Mouse (Mus musculus) liver, embryonic 13.5 days (tissue): ENCODE measurements around the gene Elovl2. TPM values are rescaled to one million over a fixed set of nuclear protein-coding genes. Genes with fewer than 3 reads are reported as not detected.

Experiments used
- ATAC-seq: fragments of 200-750 bp; cut with Nextera tagmentation; 2 replicates; pipeline ENCODE4 v1.8.0; 2017; ENCODE audit warnings: low read depth, mild to moderate bottlenecking, moderate number of reproducible peaks, moderate library complexity
- DNase-seq: peaks from one replicate; pipeline ENCODE4 v3.0.0; 2022
- H3K27ac ChIP-seq: fragments of 300-500 bp; sonication (generic); 2 replicates; pipeline ENCODE4 v1.5.1; 2015; ENCODE audit warnings: moderate library complexity, mild to moderate bottlenecking, inconsistent platforms
- H3K27me3 ChIP-seq: fragments of 300-500 bp; sonication (generic); 2 replicates; pipeline ENCODE4 v1.6.1; 2015; ENCODE audit warnings: mild to moderate bottlenecking, inconsistent platforms
- H3K36me3 ChIP-seq: fragments of 300-500 bp; sonication (generic); 2 replicates; pipeline ENCODE4 v1.6.1; 2015; ENCODE audit warnings: mild to moderate bottlenecking, inconsistent platforms
- H3K4me1 ChIP-seq: fragments of 300-500 bp; sonication (generic); replicated peaks from 2 replicates; pipeline ENCODE4 v1.6.1; 2015; ENCODE audit warnings: inconsistent platforms
- H3K4me2 ChIP-seq: fragments of 300-500 bp; sonication (generic); 2 replicates; pipeline ENCODE4 v1.6.1; 2015; ENCODE audit warnings: inconsistent platforms, mild to moderate bottlenecking, moderate library complexity
- H3K4me3 ChIP-seq: fragments of 300-500 bp; sonication (generic); replicated peaks from 2 replicates; pipeline ENCODE4 v1.5.1; 2015; ENCODE audit warnings: mild to moderate bottlenecking, inconsistent platforms
- H3K9ac ChIP-seq: fragments of 300-500 bp; sonication (generic); 2 replicates; pipeline ENCODE4 v1.6.1; 2015; ENCODE audit warnings: mild to moderate bottlenecking, inconsistent platforms
- H3K9me3 ChIP-seq: fragments of 300-500 bp; sonication (generic); replicated peaks from 2 replicates; pipeline ENCODE4 v1.6.1; 2016; ENCODE audit warnings: inconsistent platforms
- WGBS: fragments of 180-500 bp; shearing (Covaris S2); methylation state at CpG from one replicate; pipeline ENCODE4 v1.1.7; 2015; ENCODE audit not compliant: insufficient replicate concordance; 5-methylcytosine and 5-hydroxymethylcytosine counted together
- polyA plus RNA-seq: library from polyadenylated mRNA; unstranded; fragments of >200 nt; fragmentation: Nextera tagmentation; extraction: Ambion mirVana; gene quantifications from 2 replicates; pipeline ENCODE4 v1.2.1, GENCODE M21; 2015

The Elovl2 gene
- polyA plus RNA-seq, 1 experiment from 2014 or later, result 24.3 TPM

DNA sequence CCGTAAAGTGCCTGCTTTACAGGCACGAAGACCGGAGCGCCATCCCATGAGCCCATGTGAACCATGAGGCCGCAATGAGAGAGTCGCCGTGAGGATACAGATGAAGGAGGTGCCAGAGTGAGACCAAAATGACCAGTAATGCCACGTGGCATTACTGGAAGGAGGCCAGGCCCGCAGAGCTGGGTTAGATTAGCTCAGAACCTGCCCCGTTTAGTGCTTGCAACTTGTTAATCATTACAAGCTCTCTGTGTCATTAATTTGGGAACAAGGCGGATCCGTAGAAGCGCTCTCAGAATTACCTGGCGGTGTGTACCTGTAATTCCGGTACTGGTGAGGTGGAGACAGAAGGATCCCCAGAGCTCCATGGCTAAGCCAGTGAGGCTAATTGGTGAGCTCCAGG lies 12.0 kb upstream of the Elovl2 start:
- H3K27ac ChIP-seq, result no peak overlapping the region
- H3K4me3 ChIP-seq, result no peak overlapping the region
- ATAC-seq, result no peak
- no peaks in the 10 kb centered on the region for H3K4me1 ChIP-seq
- H3K9ac ChIP-seq, result no peak overlapping the region
- H3K9me3 ChIP-seq, result no peaks in the 10 kb centered on the region
- DNase-seq, result no peak
- no peak overlapping the region for H3K4me2 ChIP-seq
- no peaks in the 10 kb centered on the region for H3K27me3 ChIP-seq
- 78% methylated on average over 15 of the region's 15 CpGs for WGBS
- H3K36me3 ChIP-seq, result no peaks in the 10 kb centered on the region

DNA sequence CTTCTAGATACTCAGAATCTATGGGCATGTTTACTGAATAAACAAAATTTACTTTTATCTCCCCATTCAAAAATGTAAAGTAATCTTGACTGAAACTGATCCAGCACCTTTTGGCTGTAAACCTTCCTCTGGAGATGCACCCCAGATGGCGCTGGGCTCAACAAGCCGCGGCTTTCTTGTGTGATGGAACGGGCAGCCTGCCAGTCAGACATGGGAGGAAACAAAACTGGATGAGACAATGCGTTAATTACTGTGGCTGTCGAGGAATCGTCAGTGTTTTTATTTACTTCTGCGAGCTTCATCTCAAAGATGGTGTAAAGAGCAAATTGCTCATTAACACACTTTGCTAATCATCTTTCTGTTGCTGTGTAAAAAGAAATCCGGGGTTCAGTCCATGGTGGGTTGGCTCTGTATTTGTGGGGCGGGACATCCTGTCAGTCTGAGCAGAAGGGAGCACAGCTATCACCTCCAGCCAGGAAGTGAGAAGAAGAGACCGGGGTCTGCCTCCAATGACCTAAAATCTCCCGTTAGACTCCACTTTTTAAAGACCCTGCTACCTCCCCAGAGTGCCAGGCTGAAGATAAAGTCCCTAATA lies 11.3 kb upstream of the Elovl2 start:
- no peaks in the 10 kb centered on the region for H3K36me3 ChIP-seq
- H3K4me2 ChIP-seq, result no peak overlapping the region
- no peaks in the 10 kb centered on the region for H3K9me3 ChIP-seq
- H3K27me3 ChIP-seq, result no peaks in the 10 kb centered on the region
- no peak for DNase-seq
- no peak overlapping the region for H3K4me3 ChIP-seq
- ATAC-seq, result no peak
- H3K9ac ChIP-seq, result no peak overlapping the region
- WGBS, result 74% methylated on average over 12 of the region's 12 CpGs
- H3K4me1 ChIP-seq, result no peaks in the 10 kb centered on the region
- H3K27ac ChIP-seq, result no peak overlapping the region

DNA sequence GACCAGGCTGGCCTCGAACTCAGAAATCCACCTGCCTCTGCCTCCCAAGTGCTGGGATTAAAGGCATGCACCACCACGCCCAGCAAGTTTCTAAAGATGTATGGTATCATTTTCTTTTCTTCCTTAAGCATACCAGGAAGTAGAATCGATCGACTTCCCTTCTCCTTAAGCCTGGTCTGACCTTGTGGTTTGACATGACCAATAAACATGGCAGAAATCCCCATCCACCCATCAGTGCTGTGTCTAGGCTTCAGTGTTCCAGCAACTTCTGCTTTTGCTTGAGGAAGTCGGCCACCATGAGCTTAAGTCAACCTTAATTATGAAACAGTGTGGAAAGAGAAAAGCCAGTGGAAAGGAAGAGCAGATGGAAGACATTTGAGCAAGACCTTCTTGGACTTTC lies 10.1 kb upstream of the Elovl2 start:
- no peak for DNase-seq
- no peak overlapping the region for H3K4me3 ChIP-seq

DNA sequence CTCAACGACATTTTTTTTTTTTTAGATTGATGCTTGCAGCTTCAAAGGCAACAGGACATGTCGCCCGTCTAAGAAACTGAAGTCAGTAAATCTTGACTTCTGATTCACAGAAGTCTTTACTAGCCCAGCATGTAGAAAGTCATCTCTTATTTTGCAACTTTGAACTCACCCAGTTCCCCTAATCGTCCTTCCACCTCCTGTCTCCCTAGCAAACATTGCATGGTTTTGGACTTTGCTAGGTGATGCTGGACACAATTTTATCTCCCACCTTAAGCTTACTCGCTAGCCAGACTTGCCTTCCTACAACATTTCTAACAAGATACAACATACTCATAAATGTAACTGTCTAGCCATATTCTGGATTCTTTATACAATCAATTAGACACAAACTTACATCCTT lies 7.9 kb upstream of the Elovl2 start:
- Histone ChIP-seq H3K9ac (no peak overlapping the region), H3K4me1 (no peaks in the 10 kb centered on the region), H3K27ac (no peak overlapping the region), H3K36me3 (no peaks in the 10 kb centered on the region), H3K4me3 (no peak overlapping the region), H3K4me2 (no peak overlapping the region), H3K27me3 (no peaks in the 10 kb centered on the region), H3K9me3 (no peaks in the 10 kb centered on the region)
- DNase-seq, result no peak
- no peak for ATAC-seq
- WGBS, result 54% methylated on average over 5 of the region's 5 CpGs

More for the DNA sequence above, 10.1 kb upstream of the Elovl2 start:
- no peaks in the 10 kb centered on the region for H3K27me3 ChIP-seq
- no peak overlapping the region for H3K4me2 ChIP-seq
- no peaks in the 10 kb centered on the region for H3K36me3 ChIP-seq
- no peak overlapping the region for H3K27ac ChIP-seq
- no peak for ATAC-seq
- WGBS, result 27% methylated on average over 5 of the region's 5 CpGs
- H3K9ac ChIP-seq, result no peak overlapping the region
- H3K4me1 ChIP-seq, result no peaks in the 10 kb centered on the region
- H3K9me3 ChIP-seq, result no peaks in the 10 kb centered on the region

DNA sequence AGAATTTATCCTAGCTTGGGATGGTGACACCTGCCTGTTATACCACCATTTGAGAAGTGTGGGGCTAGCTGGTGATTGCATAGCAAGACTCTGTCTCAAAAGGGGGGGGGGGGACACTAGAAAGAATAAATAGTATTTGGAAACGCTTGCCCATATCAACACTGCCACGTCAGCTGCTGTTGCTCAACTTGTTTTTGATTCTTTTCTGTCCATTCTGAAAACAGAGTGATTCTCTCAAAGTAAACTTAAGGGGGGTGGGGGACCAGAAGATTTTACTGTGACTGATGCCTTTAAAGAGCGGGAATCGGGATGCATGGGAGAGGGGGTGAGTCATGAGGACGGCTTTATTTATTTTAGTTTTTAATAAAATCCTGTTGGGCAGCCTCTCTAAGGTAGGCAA lies 6.3 kb upstream of the Elovl2 start:
- WGBS, result 61% methylated on average over 5 of the region's 5 CpGs
- no peak for DNase-seq
- Histone ChIP-seq H3K9ac (no peak overlapping the region), H3K4me1 (no peaks in the 10 kb centered on the region), H3K36me3 (no peaks in the 10 kb centered on the region), H3K27ac (no peak overlapping the region), H3K27me3 (no peaks in the 10 kb centered on the region), H3K4me2 (no peak overlapping the region), H3K9me3 (no peaks in the 10 kb centered on the region), H3K4me3 (no peak overlapping the region)
- no peak for ATAC-seq

DNA sequence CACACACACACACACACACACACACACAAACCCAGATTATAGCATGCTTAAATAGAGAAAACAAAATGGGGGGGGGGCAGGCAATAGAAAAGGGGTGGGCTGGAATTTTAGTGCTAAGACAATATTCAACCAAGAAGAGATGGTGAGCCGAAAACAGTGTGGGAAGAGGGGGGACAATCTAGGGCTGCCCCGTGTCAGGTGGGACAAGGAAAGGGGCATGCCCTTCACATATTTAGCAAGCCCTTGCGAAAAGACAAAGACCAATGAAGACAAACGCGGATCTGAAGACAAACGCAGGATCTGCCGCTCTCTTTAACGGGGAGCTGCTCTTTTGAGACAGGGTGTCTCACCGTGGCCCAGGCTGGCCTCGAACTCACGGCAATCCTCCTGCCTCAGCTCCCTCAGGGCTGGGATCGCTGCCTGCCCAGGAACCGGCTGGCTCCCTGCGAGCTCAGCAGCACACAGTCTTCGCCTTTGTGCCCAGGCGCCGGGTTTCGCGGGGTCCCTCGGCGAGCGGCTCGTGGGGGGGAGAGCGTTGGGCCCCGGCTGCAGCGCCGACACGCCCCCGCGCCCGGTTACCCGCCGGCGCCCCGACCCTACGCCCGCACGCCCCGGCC lies 410 bp downstream of the Elovl2 start:
- H3K4me3 ChIP-seq, result peak overlapping the region; percentile 63
- no peaks in the 10 kb centered on the region for H3K9me3 ChIP-seq
- H3K4me2 ChIP-seq, result peak overlapping the region; percentile 71
- ATAC-seq (no peak; the same call in 1 of the 2 replicates), DNase-seq (no peak)
- H3K27ac ChIP-seq, result no peak overlapping the region
- peaks cover 19% of the 10 kb centered on the region for H3K27me3 ChIP-seq
- H3K4me1 ChIP-seq, result peaks cover 14% of the 10 kb centered on the region
- WGBS, result 3% methylated on average over 38 of the region's 39 CpGs
- H3K36me3 ChIP-seq, result no peaks in the 10 kb centered on the region
- H3K9ac ChIP-seq, result peak overlapping the region; percentile 65

DNA sequence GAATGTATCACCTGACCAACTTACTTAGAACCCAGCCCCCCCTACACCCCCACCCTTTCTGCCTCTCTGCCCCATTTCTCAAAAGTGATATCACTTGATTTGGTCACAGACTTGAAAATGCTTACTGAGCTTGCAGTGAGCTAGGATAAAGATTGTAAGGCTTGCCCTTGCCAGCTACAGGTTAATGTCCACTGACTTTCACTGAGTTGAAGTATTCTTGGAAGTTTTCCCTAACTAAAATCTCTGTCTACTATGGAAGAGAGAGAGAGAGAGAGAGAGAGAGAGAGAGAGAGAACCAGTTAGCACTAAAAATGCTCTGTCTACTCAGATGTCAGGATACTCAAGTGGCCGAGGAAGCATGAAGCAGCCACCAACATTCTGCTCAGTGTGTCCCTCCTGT lies 1.1 kb downstream of the Elovl2 start:
- H3K4me3 ChIP-seq, result peak overlapping the region; percentile 63
- H3K27ac ChIP-seq, result no peak overlapping the region
- H3K9me3 ChIP-seq, result no peaks in the 10 kb centered on the region
- H3K36me3 ChIP-seq, result no peaks in the 10 kb centered on the region
- DNase-seq (no peak), ATAC-seq (no peak)
- H3K9ac ChIP-seq, result no peak overlapping the region; the same call in 1 of the 2 replicates
- H3K27me3 ChIP-seq, result peaks cover 19% of the 10 kb centered on the region
- H3K4me1 ChIP-seq, result peaks cover 14% of the 10 kb centered on the region
- 54% methylated on average over 1 of the region's 1 CpGs for WGBS
- H3K4me2 ChIP-seq, result peak overlapping the region; percentile 71

DNA sequence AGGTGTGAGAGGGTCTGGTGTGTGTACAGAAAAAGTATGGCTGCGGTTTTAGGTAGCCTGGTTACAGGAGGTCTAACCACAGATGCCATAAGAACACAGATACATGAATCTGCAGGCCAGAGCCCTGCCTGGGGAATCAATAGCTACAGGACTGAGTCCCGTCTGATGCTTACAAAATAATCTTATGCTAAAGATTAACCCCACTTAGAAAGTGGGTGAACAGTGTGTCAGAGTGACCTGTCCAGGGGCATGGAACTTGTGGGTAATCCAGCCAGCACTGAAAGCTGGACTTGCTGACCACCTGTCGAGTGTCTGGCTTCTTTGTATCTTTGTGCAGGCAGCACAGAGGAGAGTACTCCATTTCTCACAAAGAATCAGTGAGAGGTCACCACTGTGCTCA lies 4.0 kb downstream of the Elovl2 start:
- Histone ChIP-seq H3K27me3 (peaks cover 19% of the 10 kb centered on the region), H3K4me1 (peaks cover 21% of the 10 kb centered on the region), H3K4me2 (peak overlapping the region; percentile 21; the same call in 1 of the 2 replicates), H3K9ac (no peak overlapping the region), H3K36me3 (no peaks in the 10 kb centered on the region), H3K4me3 (no peak overlapping the region), H3K9me3 (no peaks in the 10 kb centered on the region), H3K27ac (no peak overlapping the region)
- no peak for ATAC-seq
- WGBS, result 46% methylated on average over 3 of the region's 3 CpGs
- DNase-seq, result no peak

DNA sequence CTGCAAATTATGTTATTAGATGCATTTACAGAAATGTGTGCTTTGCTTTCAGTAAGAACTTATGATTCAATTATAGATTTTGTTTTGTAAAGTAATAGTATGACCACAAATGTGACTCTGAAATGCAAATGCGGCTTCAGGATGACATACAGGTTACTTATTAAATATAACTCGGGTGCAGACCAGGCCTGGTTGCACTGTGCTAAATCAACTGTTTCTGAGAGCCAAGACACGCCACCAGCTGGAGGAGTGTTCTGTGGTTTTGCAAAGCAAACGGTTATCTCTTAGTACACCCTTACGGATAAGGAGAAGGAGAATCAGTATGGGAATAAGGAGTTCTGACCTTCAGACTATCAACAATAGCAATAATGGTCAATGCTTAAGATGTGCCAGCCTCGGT lies 4.5 kb downstream of the Elovl2 start:
- Histone ChIP-seq H3K9me3 (no peaks in the 10 kb centered on the region), H3K36me3 (no peaks in the 10 kb centered on the region), H3K9ac (no peak overlapping the region), H3K27me3 (peaks cover 16% of the 10 kb centered on the region), H3K4me3 (no peak overlapping the region), H3K4me2 (peak overlapping the region; percentile 21; the same call in 1 of the 2 replicates), H3K27ac (no peak overlapping the region), H3K4me1 (peaks cover 21% of the 10 kb centered on the region)
- WGBS, result 39% methylated on average over 6 of the region's 6 CpGs
- DNase-seq (no peak), ATAC-seq (no peak)

DNA sequence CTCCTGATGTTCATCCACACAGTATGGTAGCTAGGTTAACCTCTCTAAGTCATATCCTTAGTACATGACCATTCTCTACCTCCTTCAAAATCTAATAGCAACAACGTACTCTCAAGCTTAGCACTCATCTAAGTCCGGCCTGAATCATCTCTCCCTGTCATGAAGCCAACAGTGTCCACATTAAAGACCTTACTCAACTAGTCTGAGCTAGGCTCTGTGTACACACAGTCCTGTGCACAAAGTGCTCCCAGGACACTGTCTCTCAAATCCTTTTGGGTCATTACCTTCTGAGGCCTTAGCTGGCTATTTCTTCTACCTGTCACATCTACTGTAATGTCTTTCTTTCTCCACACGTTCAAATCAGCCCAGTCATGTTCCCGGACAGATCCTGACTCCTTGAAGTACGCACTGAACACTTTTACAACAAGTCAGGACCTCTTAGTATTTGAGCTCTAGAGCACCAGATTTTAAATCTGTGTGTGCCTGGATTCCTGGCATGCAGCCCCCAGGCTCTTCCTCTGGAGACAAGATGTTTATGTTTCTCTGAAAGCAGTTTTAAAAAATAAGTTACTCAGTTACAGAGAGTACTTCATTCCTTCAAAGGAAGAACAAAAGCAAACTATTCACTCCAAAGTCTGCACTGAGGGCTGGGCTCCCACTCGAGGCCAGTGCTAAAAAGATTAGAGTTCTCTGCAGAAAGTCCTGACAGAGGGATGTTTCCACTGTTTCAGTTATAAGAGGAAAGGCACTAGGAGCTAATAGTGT lies 7.5 kb downstream of the Elovl2 start:
- no peak overlapping the region for H3K4me3 ChIP-seq
- 57% methylated on average over 6 of the region's 6 CpGs for WGBS
- no peak overlapping the region for H3K4me2 ChIP-seq
- H3K36me3 ChIP-seq, result no peaks in the 10 kb centered on the region
- no peak overlapping the region for H3K9ac ChIP-seq
- DNase-seq, result no peak
- no peaks in the 10 kb centered on the region for H3K27me3 ChIP-seq
- peak overlapping the region; percentile 47; the same call in 1 of the 2 replicates for H3K27ac ChIP-seq
- ATAC-seq, result no peak
- H3K9me3 ChIP-seq, result no peaks in the 10 kb centered on the region
- H3K4me1 ChIP-seq, result peaks cover 12% of the 10 kb centered on the region; the same call in 1 of the 2 replicates

DNA sequence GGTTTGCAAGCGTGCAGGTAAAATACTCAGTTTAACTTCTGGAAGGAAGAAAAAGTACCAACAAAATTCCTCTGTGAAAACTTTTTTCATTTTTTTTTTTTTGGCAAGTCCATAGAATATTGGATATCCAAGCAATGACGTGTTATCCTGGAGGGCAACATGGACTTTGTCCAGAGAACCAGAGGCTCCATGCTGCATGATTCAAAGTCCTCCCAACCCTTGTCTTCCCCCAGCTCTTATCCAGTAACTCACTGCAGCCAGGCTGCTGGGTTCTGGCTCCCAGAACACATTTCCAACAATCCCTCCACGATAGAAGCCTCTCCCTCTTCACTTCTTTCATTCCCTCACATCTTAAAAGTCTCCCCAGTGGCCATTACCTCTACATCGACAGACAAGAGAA lies 8.9 kb downstream of the Elovl2 start:
- H3K4me2 ChIP-seq, result 0 out of 2 replicates have a peak overlapping the region, but pooled peaks have one; percentile 4
- peaks cover 12% of the 10 kb centered on the region; the same call in 1 of the 2 replicates for H3K4me1 ChIP-seq
- ATAC-seq (no peak), DNase-seq (no peak)
- H3K9me3 ChIP-seq, result no peaks in the 10 kb centered on the region
- no peaks in the 10 kb centered on the region for H3K36me3 ChIP-seq
- 53% methylated on average over 4 of the region's 4 CpGs for WGBS
- no peaks in the 10 kb centered on the region for H3K27me3 ChIP-seq
- no peak overlapping the region for H3K4me3 ChIP-seq
- 0 out of 2 replicates have a peak overlapping the region, but pooled peaks have one; percentile 26 for H3K27ac ChIP-seq
- H3K9ac ChIP-seq, result no peak overlapping the region
